Mouse (Mus musculus): ENCODE measurements around the gene Ccnb2. TPM values are rescaled to one million over a fixed set of nuclear protein-coding genes. Genes with fewer than 3 reads are reported as not detected.
A peak's percentile ranks its signal among the peaks of the same experiment; 100 is the strongest.
"Not testable (repeated sequence)": the region's sequence is repeated elsewhere in the genome, so short reads cannot be mapped to it uniquely, and the experiment has no call there.

Ccnb2 gene
- total RNA-seq (2021) (1 to 10 TPM; 1.6 to 3.2 TPM), polyA plus RNA-seq (2012; rRNA removed) (0.81 and 1.5 TPM in 2 replicates)
- long read RNA-seq, partial matches to known transcripts, result 1 of 2 reads
- long read RNA-seq, other reads (novel, unspliced or antisense), result 0 of 2 reads

DNA sequence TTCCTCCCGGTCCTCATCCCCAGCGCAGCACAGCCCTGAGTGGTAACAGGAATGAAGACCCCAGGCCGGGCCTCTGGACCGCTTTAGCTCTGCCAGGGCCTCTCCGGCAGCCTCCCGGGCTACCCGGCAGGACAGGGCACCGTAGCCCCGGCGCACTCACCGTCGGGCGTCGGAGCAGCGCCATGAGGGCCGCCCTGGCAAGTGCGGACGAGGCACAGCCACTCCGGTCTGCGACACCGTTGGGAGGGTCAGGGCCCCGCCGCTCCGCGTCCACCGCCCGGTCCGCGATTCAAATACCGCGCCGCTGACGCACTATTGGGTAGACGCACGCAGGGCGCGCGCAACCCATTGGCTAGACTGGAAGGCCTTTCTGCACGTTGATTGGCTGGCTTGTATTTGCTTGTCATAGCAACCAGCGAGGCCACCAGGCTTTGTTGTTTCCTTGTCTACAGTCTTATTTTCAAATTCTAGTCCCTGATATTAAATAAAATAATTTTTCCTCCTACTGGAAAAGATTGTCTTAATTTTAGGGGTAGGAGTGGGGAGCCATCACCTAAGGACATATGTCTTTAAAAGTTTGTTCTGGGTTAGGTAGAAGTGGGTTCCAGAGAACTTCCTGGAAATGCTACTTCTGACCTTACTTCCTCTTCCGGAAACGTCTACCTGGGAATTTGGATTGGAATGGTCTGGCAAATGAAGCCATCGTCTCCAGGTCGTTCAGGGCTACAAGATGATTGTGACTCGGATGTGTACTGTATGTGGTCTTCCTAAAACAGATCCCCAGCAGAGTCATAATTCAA lies at the start of gene Ccnb2:
Gene Ccnb2, minus strand, starts transcription at position 291 of the 800 bp plus-strand sequence.
- DNase-seq, result peak; percentile 91

DNA sequence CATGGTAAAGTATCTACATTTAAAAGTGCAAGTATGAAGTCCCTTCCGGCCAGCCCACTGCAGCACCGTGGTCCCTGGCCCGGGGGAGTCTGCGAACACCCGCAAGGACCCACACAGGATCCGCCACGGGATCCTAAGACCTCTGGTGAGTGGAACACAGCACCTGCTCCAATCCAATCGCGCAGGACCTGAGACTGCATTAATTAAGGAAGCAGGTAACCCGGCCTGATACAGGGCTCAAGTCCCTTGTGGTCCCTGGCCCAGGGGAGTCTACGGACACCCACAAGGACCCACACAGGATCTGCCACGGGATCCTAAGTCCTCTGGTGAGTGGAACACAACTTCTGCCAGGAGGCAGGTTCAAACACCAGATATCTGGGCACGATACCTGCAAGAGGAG lies 41.7 kb upstream of the Ccnb2 start:
- not testable (repeated sequence) for DNase-seq

DNA sequence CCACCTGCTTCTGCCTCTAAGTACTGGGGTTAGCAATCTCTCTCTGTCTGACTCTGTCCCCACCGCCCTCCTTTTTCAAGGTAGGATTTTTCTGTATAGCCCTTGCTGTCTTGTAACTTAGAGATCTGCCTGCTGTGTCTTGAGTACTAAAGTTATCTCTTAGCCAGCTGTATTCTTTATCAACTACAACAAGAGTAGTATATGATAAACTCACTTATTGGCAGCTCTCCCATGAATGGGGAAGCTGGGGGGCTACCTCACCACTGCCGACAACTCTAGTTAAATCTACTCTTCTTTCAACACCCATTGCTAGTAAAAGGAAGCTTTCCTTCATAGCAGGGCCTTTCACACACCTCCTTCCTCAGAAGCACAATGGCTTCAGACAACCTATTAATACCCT lies 31.0 kb upstream of the Ccnb2 start:
- no peak for DNase-seq

DNA sequence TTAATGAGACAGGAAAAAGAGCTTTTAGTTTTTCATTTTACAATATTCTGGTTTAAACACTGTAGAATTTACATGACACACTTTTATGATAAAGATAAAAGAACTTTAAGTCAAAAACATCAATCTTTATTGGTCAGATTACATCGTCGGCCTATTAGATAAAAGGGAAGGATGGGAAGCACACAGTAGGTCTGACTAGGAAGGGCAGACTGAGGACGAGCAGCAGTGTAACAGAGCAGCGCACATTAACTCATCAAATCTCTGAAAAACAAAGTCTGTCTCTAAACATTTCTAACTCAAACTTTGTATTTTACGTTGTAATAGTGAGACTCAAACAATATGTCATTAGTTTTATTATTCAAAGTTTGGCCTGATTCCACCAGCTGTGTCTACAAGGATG lies 27.7 kb upstream of the Ccnb2 start:
- DNase-seq, result no peak

DNA sequence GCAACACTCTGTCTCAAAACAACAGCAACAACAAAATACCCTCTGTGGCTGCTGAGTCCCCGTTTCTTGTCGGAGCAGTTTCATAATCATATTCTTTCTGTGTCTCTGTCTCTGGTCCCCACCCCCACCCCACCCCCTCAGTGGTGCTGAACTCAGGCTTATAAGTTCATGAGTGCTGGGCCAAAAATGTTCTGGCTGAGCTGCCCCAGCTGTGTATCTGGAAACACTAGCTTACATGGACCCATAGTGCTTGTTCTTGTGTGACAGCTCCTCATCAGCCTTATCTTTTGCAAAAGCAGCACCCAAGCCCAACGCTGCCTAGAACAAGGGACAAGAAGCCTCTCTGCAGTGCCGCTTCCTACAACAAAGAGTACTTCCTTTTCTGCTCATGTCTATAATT lies 18.6 kb upstream of the Ccnb2 start:
- no peak for DNase-seq

DNA sequence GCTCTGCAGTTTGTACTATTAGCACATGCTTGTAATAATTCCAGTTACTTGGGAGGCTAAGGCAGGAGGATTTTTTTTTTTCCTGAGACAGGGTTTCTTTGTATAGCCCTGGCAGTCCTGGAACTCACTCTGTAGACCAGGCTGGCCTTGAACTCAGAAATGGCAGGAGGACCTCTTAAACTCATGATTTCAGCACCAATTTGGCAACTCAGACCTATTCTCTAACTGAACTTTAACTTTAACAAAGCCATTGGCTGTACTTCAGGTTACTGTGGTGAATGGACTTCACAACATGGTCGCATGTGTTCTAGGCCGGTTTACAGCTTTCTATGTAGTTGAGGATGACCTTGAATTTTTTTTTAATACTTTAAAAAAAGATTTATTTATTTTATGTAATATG lies 1.3 kb upstream of the Ccnb2 start:
- peak; percentile 32 for DNase-seq

DNA sequence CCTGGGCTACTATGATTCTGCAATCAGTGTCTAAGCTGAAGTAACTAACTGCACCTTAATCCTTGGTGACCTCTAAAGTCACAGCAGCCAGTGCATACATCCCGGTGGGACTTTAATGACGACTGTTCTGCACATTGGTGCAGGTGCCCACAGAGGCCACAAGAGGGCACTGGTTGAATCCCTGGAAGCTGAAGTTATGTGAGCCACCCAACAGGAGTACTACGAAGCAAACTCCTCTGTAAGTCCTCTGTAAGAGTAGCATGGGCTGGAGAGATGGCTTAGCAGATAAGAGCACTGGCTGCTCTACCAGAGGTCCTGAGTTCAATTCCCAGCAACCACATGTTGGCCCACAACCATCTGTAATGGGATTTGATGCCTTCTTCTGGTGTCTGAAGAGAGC lies 4.9 kb downstream of the Ccnb2 start:
- no peak for DNase-seq

DNA sequence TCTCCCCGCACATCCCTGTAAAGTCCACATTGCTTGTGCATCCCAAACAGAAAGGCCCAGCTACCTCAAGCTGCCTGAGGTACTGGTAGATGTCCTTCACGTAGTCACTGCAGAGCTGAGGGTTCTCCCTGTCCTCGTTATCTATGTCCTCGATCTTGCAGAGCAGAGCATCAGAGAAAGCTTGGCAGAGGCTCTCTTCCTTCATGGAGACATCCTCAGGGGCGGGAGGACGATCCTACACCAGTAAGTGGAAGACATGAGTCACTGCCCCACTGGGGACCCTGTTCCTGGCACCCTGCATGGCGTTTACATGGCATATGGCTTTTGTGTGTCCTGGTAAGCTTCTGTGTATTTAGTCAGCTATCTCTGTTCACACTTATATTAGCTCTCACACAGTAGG lies 8.3 kb downstream of the Ccnb2 start:
- DNase-seq, result no peak

DNA sequence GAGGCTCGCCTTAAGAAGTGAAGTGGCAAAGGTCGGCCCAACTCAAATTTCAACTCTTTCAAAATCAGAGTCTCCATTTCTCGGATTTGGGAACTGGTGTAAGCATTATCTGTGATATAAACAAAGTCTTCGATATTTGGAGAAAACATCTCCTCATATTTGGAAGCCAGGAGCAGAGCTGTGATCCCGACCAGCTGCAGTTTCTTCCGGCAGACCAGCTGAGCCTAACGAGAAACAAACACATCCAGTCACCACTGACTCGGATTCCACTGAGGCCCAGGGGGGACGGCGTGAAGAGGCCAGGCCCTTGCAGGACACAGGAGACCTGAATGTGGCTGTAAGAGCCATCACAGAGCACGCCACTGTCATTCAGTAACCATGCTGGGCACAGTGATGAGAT lies 10.7 kb downstream of the Ccnb2 start:
- no peak for DNase-seq

DNA sequence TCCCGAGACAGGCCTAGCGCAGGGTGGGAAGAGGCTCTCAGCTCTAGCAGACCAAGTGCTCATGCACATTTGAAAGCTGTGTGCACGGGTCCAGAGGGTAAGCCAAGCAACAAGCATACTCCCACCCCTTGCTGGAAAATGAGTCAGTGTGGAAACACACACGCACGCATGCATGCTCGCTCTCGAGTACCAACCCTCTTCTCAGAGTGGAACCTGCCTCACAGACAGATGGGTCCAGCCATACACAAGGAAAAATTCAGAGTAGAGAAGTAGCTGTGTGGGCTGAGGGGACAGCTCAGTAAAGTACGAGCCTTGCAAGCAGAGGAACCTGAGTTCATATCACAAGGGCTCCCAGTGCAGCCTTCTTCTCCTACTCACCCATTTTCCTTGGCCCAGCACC lies 11.6 kb downstream of the Ccnb2 start:
- no peak for DNase-seq

DNA sequence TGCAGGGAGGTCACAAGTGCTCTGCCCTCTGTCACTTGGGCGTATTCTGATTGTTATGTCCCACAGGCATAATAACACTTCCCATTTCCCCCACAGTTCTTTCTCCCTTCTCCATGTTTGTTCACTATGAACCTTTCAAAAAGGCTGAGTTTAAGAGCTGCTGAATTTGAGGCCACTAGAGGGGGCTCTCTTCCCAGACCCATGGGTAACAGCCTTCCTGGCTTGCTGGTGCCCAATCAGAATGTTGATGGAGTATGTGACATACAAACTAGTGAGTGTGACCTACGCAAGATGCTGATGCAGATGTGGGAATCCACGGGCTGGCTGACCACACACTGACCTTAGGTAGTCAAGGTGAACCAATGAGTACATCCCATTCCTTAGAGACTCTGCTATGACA lies 12.6 kb downstream of the Ccnb2 start:
- no peak for DNase-seq

DNA sequence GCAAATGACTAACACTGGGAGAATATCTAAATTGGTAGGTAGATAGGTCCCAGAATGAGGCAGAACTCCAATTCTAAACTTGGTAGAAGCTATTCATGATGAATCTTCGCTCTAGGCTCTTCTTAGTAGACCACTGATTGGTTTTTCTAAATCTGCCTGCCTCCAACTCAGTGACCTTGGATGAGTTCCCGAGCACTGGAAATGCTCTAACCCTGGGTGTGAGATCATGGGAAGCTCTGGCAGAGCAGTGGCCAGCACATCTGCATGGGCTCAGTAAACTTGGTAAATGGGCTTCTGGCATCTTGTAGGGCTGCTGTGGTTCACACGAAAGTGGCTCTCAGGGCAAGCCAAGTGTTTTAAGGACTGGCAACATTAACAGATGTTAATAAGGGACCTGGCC lies 14.8 kb downstream of the Ccnb2 start:
- DNase-seq, result peak; percentile 48

DNA sequence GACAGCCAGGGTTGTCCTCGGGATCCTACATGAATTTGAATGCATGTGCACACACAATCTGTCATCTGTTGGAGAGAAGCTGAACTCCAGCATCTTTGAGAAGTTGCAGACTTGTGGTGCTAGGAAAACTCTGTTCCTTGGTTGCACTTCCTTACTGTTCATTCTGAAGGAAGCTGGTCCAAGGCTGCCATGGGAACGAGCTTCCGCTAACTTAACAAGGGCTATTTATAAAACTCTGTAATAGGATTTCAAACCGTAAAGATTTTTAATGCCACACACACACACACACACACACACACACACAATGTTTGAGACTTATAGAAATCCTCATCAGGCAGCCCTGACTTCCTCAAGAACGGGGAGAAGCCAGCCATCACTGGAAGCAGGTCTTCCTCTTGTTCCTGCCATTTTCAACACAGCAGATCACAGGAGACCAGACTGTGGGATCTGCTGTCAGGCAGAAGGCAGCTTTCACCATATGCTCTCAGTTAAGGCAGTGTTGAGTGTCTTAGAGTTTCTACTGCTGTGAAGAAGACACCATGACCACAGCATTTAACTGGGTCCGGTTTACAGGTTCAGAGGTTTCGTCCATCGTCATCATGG lies 19.3 kb downstream of the Ccnb2 start:
- no peak for DNase-seq

DNA sequence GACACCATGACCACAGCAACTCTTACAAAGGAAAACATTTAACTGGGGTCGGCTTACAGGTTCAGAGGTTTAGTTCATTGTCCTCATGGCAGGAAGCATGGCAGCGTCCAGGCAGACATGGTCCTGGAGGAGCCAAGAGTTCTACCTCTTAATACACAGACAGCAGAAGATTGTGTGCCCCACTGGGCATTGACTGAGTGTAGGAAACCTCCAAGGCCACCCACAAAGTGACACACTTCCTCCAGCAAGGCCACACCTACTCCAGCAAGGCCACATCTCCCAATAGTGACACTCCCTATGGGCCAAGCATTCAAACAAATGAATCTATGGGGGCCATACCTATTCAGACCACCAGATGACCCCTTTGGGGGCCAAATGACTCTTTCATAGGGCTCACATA lies 25.3 kb downstream of the Ccnb2 start:
- DNase-seq, result peak; percentile 18

DNA sequence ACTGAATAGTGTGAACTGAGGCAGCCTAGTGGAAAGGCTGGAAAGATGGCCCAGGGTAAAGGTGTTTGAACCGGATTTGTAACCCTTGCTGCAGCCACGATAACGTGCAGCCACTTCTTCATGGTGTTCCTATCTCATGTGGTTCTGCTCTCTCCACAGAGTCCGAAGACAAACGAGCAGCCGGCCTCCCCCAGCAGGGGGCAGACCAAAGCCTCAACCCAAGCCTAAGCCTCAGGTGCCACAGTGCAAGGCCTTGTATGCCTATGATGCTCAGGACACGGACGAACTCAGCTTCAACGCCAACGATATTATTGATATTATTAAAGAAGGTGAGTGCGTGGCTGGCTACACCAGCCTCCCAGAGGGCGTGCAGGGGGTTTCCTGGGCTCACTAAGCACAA lies 25.7 kb downstream of the Ccnb2 start:
- DNase-seq, result no peak

DNA sequence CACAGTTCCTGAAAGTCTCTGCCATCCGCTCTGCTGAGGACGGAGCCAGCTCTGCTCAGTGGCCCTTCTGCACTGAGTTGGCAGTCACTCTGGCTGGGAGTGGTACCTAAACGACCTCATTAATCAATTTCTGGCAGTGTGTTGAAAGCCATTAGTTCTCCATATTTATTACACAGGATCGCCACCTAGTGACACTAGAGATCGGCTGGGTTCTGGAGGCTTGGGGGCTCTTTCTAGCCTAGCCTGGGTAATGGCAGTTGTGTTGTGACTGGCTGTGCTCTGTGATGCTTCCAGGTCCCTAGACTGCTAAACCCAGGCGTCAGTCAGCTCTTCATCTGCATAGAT lies 28.8 kb downstream of the Ccnb2 start:
- DNase-seq, result peak; percentile 63

DNA sequence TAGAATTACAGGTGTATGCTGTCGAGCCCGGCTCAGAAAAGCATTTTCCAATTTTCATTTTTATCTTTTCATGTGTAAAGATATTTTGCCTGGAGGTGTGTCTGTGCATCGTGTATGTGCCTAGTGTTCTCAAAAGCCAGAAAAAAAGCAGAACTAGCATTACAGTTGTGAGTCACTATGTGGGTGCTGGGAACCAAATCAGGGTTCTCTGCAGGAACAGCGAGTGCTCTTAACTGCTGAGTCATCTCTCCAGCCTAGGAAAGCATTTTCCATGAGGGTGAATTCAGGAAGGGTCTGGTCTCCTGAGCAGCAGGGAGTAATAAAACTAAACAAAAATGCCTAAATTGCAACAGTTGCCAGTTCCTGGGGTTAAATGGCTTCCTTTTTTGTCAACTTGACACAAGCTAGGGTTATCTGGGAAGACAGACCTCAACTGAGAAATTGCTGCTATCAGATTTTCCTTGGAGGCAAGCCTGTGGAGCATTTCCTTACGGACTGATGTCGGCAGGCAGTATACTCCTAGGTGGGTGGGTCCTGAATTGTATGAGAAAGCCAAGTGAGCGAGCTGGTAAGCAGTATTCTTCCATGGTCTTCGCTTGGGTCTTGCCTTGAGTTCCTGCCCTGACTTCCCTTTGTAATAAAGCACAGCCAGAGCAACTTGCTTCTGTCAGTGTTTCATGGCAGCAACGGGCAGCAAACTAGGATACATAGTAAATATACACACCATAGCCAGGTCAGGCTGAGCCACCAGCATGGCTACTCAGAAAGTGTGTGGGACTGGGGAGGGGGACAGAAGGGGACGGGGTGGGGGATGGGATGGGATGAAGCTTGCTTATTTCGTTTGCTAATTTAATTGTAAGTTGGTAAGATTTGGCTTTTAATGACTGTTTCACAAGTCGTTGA lies 29.4 kb downstream of the Ccnb2 start:
- no peak for DNase-seq

DNA sequence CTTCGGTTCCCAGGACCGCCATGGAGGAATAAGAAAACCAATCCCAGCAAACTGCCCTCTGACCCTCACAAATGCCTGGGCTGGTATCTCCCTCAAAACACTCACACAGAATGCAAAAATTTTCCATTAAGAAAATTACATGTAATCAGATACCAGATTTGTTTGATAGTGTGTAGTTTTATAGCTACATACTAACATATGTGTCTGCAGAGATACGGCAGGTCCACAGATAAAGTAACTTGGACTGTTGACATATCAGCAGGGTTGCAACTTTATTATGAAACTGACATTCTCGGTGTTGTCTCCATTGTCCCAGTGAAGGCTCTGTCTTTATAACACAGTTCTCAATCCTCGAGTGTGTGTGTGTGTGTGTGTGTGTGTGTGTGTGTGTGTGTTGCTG lies 30.3 kb downstream of the Ccnb2 start:
- DNase-seq, result no peak

DNA sequence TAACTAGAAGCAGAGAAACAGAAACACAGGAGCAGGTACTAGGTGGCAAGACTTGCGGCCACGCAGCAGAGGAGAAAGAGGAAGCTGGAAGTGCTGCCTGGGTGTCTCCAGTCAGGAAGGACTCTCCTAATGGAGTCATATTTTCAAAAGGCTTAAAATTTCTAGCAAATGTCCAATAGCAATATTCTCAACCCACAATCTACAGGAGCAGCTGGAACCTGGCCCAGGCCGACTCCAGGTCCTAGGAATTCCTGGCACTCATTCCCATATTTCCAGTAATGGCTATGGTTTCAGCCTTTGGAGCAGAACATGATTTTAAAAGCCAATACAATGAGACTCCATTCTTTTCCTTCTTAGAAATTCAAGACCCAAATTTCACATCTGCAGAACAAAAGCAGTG lies 31.8 kb downstream of the Ccnb2 start:
- no peak for DNase-seq

DNA sequence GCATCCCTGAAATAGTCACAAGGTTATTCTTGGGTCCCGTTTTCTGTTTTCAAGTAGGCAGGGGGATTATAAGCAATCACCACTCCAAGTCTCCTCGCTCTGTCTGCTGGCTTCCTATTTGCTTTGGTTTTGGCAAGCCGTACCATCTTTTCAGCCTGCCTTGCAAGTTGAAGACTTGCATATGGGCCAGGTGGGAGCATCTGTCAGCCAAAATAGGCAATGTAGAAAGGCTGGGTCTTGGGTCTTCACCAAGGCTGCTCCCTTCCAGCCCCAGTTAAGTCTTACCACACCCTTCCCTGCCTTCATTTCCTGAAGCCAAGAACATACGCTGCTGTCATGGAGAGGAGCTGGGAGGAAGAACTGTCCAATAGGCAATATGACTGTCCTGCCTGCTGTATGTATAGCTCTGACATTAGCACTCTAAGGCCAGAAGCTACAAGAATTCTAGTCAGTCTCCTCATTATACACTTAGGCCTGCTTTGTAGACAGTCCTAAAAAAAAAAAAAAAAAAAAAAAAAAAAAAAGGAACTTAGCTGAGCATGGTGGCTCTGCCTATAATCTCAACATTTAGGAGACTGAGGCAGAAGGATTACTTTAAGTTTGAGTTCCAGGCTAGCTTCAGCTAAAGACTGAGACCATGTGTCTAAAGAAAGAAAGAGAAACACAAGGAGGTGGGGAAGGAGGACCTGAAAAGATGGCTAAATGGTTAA lies 33.8 kb downstream of the Ccnb2 start:
- no peak for DNase-seq

DNA sequence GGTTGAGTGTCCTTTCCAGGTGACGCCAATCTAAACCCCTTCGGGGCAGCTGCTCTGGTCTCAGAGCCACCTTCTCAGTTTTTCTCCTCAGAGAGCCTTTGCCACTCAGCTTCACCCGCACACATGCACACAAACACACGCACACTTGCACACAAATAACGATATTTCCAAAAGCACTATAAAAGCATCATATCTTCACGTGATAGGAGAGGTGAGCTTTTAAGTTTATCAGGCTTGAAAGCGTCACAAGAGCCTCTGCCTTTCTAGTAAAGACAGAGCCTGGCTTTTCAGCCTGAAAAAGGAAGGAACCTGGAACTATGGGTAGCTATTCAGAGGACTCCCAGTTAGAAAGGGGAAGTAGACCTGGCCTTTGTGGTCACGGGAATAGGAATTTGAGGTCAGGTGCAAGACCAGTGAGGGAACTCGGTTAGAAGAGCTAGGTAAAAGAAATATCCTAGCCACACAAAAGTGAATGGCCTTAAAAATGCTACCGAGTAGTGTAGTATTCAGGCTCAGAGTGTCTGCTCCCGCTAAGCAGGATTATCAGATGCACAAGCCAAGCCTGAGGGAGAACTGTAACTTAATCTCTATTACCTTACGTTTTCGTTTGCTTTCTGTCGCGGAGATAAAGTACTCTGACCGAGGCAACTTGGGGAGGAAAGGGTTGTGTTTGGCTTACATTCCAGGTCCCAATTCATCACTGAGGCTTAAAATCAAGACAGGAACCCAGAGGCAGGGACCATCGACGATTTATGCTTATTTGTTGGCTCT lies 36.2 kb downstream of the Ccnb2 start:
- no peak for DNase-seq
